Mouse (Mus musculus): ENCODE data around the gene Ppp1r21. TPM values are rescaled to one million over a fixed set of nuclear protein-coding genes. Genes with fewer than 3 reads are reported as not detected.

The Ppp1r21 gene
- total RNA-seq (2012; rRNA removed) (9.6 and 11.1 TPM in 2 replicates), polyA plus RNA-seq (2012; ENCODE audit: insufficient read depth in 1 of 2, insufficient read length in 2 of 2, low read depth in 1 of 2, low replicate concordance in 2 of 2, missing spikeins in 1 of 2) (10 to 100 TPM in 1 of 2 experiments, not detected in 1; 16.2 TPM)

DNA sequence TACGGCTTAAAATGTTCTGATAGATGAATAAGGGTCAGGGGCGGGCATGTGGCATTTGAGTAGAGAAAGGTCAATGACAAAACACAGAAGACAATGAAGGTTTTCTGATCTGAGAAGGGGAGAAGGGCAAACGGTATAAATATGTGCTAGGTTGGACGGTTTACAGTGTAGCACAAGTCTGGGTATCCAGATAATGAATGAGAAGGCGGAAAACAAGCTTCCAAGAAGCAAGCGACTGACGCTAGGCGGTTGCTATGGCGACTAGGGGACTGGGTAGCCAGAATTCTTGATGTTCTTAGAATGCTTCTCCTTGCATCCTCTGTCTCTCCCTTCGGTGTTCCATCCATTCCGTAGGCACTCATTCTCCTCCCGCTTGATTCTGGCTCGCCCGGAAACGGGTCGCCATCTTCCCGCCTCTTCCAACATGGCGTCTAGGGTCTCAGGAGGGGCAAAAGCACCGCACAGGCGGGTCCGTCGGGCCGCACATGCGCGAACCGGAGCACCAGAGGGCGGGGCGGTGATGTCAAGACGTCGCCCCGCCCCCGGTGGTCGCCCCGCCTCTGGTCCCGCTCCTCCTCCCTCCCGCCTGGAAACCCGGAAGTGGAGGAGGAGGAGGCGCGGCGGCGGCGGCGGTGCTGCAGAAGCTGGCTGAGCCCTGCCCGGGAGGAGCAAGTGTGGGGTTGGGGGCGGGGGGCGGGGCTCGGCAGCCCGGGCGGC is at the start of gene Ppp1r21:
Gene Ppp1r21 (plus strand): TSS at position 600 of the 717 bp plus-strand sequence.
- Histone ChIP-seq H3K27me3 (ENCODE audit: control insufficient read depth in 1 of 2, insufficient read depth in 2 of 2, low read length in 2 of 2) (no peaks in the 10 kb centered on the region), H3K9me3 (replicated peaks; ENCODE audit: insufficient read depth, low read length) (no peaks in the 10 kb centered on the region), H3K79me2 (ENCODE audit: control insufficient read depth, insufficient read depth, low read length, poor library complexity) (peaks cover 4% of the 10 kb centered on the region; the same call in 1 of the 2 replicates), H3K9ac (ENCODE audit: control insufficient read depth, low read depth, low read length, poor library complexity, severe bottlenecking) (peak within 1 kb of the TSS; percentile 74), H3K36me3 (ENCODE audit: control insufficient read depth in 1 of 2, insufficient read depth in 2 of 2, low read length in 2 of 2) (peaks cover 0 to 11% of the 10 kb centered on the region in 2 experiments; a peak in 2 of 4 replicates), H3K4me3 (ENCODE audit: control insufficient read depth in 1 of 2, insufficient read depth in 1 of 2, low read depth in 2 of 2, low read length in 2 of 2) (peak within 1 kb of the TSS; percentile 69 to 80), H3K4me1 (ENCODE audit: control insufficient read depth in 1 of 2, insufficient read depth in 2 of 2, low read length in 2 of 2) (peaks cover 6 to 15% of the 10 kb centered on the region in 2 experiments; a peak in 3 of 4 replicates), H3K27ac (ENCODE audit: control insufficient read depth, low read depth, low read length) (peak within 1 kb of the TSS; percentile 74)
- peak; percentile 96 for DNase-seq (ENCODE audit: low read depth, low spot score)
- no peak for TF ChIP-seq RAD21 (IDR thresholded peaks at IDR 0.05; ENCODE audit: low read depth, low read length)
- peak; percentile 14; the same call in 1 of the 2 replicates for TF ChIP-seq TAL1 (IDR thresholded peaks at IDR 0.05; ENCODE audit: low read length)
- peak; percentile 72 for TF ChIP-seq SIN3A (IDR thresholded peaks at IDR 0.05; ENCODE audit: low read length)
- no peak for TF ChIP-seq USF2 (IDR thresholded peaks at IDR 0.05; ENCODE audit: borderline replicate concordance in 1 of 2, insufficient read depth in 1 of 2, low read depth in 1 of 2, low read length in 2 of 2)
- TF ChIP-seq HCFC1 (IDR thresholded peaks at IDR 0.05; ENCODE audit: low read depth, low read length): peak; percentile 78
- TF ChIP-seq MAFK (IDR thresholded peaks at IDR 0.05; ENCODE audit: borderline replicate concordance, low read depth, low read length): no peak
- no peak for TF ChIP-seq USF1 (IDR thresholded peaks at IDR 0.05; ENCODE audit: low read depth, low read length)
- 0 out of 2 replicates have a peak, but pooled peaks have one; percentile 1 for TF ChIP-seq ZC3H11A (IDR thresholded peaks at IDR 0.05; ENCODE audit: low read depth, low read length)
- TF ChIP-seq UBTF (IDR thresholded peaks at IDR 0.05; ENCODE audit: borderline replicate concordance, insufficient read depth, low read depth, low read length): no peak
- no peak for TF ChIP-seq ZKSCAN1 (IDR thresholded peaks at IDR 0.05; ENCODE audit: low read depth, low read length)
- 0 out of 2 replicates have a peak, but pooled peaks have one; percentile 46 for TF ChIP-seq MYC (IDR thresholded peaks at IDR 0.05; ENCODE audit: low read depth, low read length)
- TF ChIP-seq BHLHE40 (IDR thresholded peaks at IDR 0.05; ENCODE audit: borderline replicate concordance, low read depth, low read length): no peak
- TF ChIP-seq GABPA (IDR thresholded peaks at IDR 0.05; ENCODE audit: low read depth, low read length): no peak
- no peak for TF ChIP-seq POLR2AphosphoS5 (IDR thresholded peaks at IDR 0.05; ENCODE audit: borderline replicate concordance, low read depth, low read length)
- TF ChIP-seq NELFE (IDR thresholded peaks at IDR 0.05; ENCODE audit: low read depth, low read length): peak; percentile 70
- TF ChIP-seq E2F4 (IDR thresholded peaks at IDR 0.05; ENCODE audit: borderline replicate concordance, low read depth, low read length): peak; percentile 65
- peak; percentile 59 to 87 for TF ChIP-seq POLR2A (IDR thresholded peaks at IDR 0.05; ENCODE audit: control insufficient read depth in 1 of 2, insufficient read depth in 1 of 2, low read depth in 1 of 2, low read length in 2 of 2, poor library complexity in 1 of 2)
- no peak for TF ChIP-seq JUND (IDR thresholded peaks at IDR 0.05; ENCODE audit: low read depth, low read length)
- peak; percentile 53; the same call in 1 of the 2 replicates for TF ChIP-seq POLR2AphosphoS2 (IDR thresholded peaks at IDR 0.05; ENCODE audit: low read length)
- TF ChIP-seq MAZ (IDR thresholded peaks at IDR 0.05; ENCODE audit: low read depth, low read length): peak; percentile 83
- no peak for TF ChIP-seq MYB (IDR thresholded peaks at IDR 0.05; ENCODE audit: low read depth, low read length)
- no peak for TF ChIP-seq CHD2 (IDR thresholded peaks at IDR 0.05; ENCODE audit: low read length)
- TF ChIP-seq ZMIZ1 (IDR thresholded peaks at IDR 0.05; ENCODE audit: low read depth, low read length): no peak
- TF ChIP-seq NRF1 (IDR thresholded peaks at IDR 0.05; ENCODE audit: insufficient read depth, low read depth, low read length, poor library complexity, severe bottlenecking): peak; percentile 84
- TF ChIP-seq ELF1 (IDR thresholded peaks at IDR 0.05; ENCODE audit: low read depth, low read length): peak; percentile 98
- no peak; a peak in 1 of 4 replicates for TF ChIP-seq EP300 (IDR thresholded peaks at IDR 0.05; ENCODE audit: low read depth in 1 of 2, low read length in 2 of 2)
- TF ChIP-seq GATA1 (IDR thresholded peaks at IDR 0.05; ENCODE audit: low read depth, low read length): 0 out of 2 replicates have a peak, but pooled peaks have one; percentile 24
- no peak for TF ChIP-seq MEF2A (IDR thresholded peaks at IDR 0.05; ENCODE audit: extremely low read depth, insufficient replicate concordance, low read depth, low read length, poor library complexity, severe bottlenecking)
- TF ChIP-seq MAX (IDR thresholded peaks at IDR 0.05; ENCODE audit: low read length): no peak
- no peak; the same call in 1 of the 2 replicates for TF ChIP-seq KAT2A (conservative IDR thresholded peaks at IDR 0.05; ENCODE audit: low read depth, low read length)
- 0 out of 2 replicates have a peak, but pooled peaks have one; percentile 35 for TF ChIP-seq MXI1 (IDR thresholded peaks at IDR 0.05; ENCODE audit: low read depth, low read length)
- no peak for TF ChIP-seq ETS1 (IDR thresholded peaks at IDR 0.05; ENCODE audit: low read depth, low read length)
- no peak for TF ChIP-seq SMC3 (IDR thresholded peaks at IDR 0.05; ENCODE audit: low read depth, low read length)
- TF ChIP-seq TBP (IDR thresholded peaks at IDR 0.05; ENCODE audit: low read depth, low read length): no peak; the same call in 1 of the 2 replicates
- TF ChIP-seq CTCF (IDR thresholded peaks at IDR 0.05 in 2 of 3, conservative IDR thresholded peaks at IDR 0.05 in 1 of 3; ENCODE audit: control insufficient read depth in 1 of 3, insufficient read depth in 1 of 3, low read depth in 2 of 3, low read length in 3 of 3, poor library complexity in 1 of 3, severe bottlenecking in 1 of 3): no peak

All from MEL (cell line).